Mouse (Mus musculus) lung, adult 18-20 months (tissue): ENCODE measurements around the gene Nme7.

ENCODE experiments used
- DNase-seq, 2 experiments: peaks; one replicate each; pipeline ENCODE4 v3.0.0; 2022; ENCODE audit warnings: mixed read lengths in 2 of 2

Gene Nme7

DNA sequence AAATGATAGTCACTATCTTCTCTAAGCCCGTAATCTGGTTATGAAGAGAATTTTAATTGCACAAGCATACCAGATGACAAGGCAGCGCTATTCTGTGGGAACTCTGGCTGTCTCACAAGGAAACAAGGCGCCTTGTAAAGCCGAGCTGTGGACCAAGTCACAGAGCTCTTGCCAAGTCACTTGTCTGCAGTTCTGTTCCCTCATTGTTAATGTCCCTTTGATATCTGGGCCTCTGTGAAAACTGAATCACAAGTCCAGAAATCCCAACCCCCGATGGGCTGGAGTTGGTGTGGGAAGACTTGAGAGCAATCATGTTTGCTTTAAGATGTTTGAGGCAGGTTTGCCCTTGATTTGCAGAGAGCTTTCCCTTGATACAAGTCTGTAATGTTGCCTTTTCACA lies 16.8 kb downstream of the Nme7 start:
- no peak for DNase-seq

DNA sequence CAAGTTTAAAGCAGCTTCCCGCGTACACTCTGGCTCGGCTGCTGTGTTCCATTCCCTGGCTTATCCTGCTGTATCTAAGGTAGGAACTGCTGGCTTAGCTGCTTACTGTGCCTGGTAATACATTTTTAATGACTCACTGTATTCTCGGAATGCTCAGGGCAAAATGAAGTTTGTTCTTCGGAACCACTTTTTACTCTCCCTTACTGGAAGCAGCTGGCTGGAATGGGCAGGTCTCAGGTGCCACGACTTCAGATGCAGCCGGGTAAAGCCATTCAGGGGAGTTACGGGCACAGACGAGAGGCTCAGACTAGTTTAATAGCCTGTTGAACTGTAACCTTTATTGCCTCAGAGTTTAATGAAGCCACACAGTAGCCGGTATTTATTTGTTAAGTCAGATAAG lies 17.5 kb downstream of the Nme7 start:
- DNase-seq, result peak; percentile 12 to 18

DNA sequence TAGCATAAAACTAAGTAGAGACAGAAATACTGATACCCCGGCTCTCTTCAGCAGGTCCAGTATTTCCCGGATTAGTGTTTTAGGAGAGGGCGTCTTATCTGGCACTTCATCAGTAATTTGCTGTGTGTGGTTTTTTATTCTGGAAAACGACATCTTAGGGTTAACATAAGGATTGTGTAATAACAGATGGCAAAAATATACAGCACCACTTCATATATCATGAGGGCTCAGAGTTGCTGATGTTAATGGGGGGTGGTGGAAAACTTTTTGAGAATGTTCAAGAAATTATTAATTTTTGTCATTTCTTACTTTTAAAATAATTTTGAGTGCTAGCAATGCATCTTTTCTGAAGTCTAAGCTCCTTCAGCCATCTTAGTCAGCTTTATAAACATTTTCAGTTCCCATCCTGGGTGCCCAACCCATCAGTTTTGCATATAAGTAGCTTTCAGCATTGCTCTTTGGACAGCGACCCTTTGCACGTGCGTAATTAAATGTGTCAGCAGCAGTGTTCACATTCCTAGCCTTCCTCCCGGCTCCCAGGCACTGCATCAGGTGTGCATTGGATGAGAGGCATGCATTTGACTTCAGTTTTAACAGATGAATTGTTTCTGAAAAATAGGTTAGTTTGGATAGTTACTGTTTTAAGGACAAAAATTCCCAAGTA lies 19.2 kb downstream of the Nme7 start:
- no peak for DNase-seq

DNA sequence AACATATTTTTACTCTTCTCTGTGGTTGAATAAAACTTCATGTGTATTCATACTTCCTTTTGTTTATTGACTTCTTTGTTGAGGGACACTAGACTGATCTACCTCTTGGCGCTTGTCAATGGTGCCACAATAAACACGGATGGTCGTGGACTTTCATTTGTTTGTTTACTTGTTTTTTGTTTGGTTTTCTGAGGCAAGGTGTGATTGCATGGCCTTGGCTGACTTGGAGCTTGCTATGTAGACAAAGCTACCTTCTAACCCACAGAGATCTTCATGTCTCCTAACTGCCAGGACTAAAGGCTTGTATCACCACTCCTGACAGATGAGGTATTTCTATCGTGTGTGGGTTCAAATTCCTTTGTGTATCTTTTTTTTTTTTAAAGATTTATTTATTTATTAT lies 20.3 kb downstream of the Nme7 start:
- DNase-seq, result no peak

DNA sequence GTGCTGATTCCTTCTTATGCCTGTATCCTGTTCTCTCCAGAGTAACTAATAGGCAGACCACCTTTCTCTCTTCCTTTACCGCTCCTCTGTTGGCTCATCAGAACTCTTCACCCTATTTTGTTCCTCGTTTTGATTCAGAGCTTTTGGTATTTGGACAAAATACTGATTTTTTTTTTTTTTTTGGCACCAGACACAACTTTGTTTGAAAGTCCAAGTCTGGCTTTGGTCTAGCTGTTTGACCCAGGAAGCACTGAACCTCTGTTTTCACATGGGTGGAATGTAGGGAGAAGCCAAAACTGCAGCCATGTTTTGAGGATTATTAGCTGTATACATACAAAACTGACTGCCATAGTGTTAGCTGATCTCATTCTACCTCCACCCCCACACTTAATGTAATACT lies 21.0 kb downstream of the Nme7 start:
- no peak for DNase-seq

DNA sequence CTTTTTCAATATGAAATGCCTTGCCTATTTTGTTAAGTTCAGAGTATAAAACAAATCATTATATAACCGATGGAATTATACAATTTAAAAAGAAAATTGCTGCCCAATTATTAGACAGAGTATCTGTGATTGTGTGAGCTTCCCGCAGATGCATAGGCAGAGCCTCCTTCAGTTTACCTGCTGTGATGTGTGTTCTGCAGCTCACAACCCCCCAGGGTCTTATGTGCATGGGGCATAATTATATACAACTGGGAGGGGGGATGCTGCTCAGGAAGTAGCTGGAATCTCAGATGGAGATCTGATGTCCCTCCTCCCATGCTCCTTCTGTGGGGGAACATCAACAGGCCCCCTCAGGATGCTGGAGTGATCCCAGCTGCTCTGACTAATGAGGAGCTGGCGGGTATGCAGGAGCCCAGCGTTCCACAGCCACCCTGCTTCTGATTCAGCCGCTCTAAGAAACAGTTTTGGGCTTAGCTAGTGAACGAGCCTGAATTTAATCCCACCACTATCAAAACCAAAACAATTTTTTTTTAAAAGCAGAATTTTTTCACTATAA lies 22.8 kb downstream of the Nme7 start:
- no peak for DNase-seq

DNA sequence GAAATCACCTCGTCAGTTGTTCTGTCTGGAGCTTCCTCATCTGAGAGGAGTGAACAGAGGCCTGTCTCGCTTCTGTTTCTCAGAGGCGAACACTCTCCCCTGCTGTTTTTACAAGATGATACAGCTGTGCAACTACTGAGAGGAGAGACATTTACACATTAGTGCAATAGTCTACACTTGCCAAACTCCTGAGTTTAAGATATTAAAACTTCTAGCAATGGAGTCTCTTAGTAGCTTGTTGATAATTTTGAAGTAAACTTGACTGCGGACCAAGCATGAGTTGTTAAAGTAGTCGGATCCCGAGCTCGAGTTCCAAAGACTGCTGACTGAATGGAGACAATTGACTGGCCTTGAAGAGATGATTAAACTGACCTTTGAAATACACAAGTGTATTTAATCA lies 23.8 kb downstream of the Nme7 start:
- no peak for DNase-seq

DNA sequence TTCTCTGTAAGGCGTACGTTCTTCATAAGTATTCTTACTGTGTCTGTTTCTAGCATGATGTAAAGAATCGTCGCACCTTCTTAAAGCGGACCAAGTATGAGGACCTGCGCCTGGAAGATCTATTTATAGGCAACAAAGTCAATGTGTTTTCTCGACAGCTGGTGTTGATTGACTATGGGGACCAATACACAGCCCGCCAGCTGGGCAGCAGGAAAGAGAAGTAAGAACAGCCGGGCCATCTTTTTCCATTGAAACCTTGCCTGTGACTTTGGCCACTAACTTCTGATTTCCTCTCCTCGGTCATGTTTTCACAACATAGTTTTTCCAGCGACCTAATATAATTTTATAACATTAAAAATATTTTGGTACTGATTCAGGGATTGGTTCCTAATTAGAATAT lies 28.6 kb downstream of the Nme7 start:
- DNase-seq, result no peak

DNA sequence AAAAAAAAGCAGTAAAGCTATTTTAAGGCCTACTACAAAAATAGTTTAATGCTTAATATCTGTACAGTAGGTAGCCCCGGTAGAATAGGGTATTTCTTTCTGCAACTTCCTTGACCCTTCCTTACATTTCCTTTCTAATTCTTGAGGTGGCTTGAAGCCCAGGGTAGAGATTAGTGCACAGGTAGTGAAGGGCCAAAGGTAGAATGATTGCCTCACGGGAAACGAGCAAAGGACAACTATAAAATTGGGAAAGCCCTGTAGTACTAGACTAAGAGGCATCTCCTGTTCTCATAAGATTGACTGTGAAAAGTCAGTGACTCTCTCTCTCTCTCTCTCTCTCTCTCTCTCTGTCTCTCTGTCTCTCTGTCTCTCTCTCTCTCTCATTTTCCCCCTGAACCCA lies 31.5 kb downstream of the Nme7 start:
- no peak for DNase-seq

DNA sequence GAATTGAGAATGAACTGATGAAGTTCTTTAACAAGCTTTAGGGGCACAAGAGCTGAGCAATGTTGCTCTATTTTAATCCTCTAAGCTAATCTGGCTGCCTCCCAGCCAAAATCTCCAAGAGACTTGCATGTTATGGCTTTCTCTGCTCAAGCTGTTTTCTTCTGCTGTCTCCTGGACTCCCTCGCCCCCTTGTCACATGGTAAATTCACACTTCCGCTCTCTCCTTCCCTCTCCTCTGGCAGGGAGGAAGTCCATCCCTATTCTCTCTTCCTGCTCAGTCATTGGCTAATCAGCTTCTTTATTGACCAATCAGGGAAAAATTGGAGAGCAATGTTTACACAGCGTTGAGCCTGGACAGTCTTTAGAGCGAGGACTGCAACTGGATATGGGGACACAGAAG lies 31.9 kb downstream of the Nme7 start:
- DNase-seq, result no peak

DNA sequence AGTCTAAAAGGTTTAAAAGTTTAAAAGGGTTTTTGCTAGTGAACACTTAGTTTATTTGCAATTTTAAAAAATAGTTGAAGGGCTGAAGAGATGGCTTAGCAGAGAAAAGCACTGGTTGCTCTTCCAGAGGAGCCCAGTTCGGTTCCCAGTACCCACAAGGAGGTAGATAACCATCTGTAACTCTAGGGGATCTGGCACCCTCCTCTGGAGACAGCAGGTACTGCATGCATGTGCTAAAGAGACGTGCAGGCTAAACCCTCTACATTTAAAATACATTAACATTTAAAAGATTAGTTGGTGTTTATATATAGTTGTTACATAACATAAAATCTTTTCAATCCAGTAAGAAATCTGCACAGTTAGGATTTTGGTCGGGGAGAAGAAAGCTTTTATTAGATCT lies 38.2 kb downstream of the Nme7 start:
- peak; percentile 12 to 27 for DNase-seq

DNA sequence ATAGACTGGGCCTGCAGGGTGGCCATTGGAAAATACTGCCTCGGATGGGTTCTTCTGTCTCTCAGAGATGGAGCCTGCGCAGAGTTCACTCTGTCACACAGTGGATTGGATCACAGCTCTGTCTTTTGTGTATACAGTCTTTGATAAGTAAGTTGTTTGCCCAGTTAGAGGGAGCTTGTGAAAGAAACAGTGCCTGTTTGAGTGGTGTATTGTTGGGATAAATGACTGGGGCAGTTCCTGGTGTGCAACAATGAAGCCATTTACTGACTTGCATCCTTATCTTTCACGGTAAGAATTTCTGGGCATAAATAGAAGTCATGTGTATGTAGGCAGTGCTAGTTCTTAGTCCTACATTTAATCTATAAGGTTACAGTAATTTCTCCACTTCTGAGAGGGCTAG lies 49.5 kb downstream of the Nme7 start:
- DNase-seq, result no peak

DNA sequence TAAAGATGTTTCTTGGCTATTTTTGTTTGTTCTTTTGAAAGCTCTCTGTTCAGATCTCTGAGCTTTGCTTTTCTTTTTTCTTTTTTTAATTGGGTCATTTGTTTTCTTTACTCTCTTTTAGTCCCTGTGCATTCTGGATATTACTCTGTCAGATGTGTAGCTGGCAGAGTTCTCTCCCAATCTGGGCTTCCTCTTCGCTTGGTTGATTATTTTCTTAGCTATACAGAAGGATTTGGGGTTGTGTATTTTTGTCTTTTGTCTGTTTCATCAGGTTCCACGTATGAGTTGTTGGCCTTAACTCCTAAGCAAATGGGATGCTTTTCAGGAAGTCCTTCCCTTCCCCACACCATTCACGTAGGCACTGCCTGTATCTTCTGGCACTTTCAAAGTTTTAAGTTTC lies 54.1 kb downstream of the Nme7 start:
- no peak for DNase-seq

DNA sequence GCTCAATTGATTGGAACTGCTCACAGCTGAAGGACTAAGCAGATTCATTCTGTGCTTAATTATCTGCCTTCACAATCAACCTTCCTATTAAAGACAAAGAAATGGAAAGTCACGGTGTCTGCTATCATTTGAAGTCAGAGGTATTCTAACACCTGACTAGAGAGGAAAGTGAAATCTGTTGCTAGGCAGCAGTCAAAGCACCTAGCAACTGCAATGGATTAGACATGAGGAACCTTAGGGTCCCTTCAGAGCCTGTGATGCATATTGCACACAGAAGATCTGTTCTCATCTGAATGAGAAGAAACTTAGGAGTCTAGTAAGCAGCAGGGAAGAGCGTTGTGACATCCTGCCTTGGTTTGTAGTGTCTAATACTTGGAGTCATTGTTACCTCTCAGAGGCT lies 58.1 kb downstream of the Nme7 start:
- DNase-seq, result no peak

DNA sequence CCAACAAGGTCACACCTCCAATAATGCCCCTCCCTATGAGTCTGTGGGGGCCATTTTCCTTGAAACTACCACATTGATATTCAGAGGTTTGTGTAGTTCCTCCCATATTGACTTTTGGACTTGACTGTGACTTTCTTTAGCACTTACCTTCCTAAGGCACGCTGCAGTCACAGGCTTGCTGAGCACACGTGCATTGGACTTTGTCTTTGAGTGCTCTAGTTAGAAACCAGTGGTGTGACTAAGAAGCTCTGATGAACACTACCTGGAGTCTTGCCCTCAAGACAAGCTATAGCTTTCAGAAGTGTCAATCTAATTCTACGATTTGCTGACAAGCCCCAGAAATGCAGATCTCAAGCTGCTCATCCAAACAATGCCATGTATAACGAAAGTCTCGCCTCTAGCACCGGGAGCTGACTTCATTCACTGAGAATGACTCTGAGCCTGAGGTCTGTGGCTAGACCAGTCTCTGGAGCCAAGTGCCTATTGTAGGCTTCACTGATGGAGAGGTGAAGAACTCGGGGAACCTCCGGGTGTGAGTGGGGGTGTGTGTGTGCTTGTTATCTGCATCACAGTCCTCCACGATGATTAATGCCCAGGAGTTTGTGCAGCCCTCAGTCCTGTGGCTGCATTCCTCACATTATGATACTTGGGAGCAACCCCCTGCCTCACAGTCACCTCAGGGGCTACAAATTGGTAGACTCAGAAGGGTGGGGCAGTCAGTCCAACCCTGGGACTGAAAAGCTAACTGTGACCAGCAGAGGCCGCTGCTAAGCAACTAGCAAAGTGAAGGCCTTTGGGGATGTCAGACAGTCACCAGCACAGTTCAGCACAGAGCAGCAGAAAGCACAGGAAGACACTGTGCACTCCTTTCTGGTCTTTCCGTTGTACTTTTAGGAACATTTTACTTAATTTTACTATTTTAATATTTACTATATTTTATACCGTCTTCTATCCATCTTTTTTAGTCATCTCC lies 62.5 kb downstream of the Nme7 start:
- DNase-seq, result peak; percentile 61 to 66

DNA sequence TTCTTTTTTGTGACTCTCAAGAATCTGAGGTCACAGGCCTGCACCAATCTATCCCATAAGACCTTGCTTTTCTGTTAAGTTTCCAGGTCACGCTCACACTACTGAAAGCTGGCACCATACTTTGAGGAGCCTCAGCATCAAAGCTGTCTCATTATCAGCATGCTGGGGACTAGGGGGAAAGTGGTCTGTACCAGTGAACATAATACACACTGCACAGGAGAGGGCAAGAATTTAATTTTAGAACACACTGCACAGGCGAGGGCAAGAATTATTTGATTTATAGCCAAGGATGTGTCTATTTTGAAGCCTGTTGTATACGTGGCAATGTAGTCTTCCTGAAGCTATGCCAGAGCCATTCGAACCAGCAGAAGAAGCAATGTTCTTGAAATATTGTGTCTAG lies 64.2 kb downstream of the Nme7 start:
- DNase-seq, result no peak

DNA sequence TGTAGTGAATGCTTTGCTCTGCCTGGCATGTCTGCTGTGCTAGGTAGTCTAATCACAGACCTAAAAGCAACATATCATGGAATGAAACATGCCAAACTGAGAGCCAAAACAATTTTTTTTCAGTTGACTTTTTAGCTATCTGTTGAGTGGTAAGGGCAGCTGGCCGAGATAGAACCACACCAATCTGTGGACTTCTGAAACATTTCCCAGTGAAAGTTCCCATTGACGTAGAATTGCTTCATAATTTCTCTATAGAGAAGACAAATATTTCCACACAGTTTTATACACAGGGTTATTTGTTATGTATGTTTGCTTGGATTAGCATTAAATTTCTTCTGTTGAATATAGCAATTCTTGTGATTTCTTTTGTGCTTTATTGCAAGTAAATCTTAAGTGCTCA lies 65.9 kb downstream of the Nme7 start:
- no peak for DNase-seq

DNA sequence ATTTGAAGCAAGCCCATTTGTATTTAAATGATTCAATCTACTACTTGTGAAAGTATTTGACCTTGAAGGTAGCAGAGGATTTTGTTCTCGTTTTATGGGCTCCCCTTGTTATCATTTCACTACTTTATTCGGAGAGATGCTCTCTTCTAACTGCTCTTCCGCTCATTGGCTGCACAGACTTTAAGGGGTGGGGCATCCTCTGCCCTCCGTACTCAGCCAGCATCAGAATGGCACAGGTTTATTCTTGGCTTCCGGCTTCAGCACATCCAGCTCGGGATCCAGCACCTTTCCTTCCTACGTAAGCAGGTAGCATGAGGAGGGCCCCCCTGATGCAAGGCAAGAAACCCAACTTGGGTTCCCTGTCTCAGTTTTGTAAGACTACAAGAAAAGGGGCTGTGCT lies 69.1 kb downstream of the Nme7 start:
- DNase-seq, result no peak

DNA sequence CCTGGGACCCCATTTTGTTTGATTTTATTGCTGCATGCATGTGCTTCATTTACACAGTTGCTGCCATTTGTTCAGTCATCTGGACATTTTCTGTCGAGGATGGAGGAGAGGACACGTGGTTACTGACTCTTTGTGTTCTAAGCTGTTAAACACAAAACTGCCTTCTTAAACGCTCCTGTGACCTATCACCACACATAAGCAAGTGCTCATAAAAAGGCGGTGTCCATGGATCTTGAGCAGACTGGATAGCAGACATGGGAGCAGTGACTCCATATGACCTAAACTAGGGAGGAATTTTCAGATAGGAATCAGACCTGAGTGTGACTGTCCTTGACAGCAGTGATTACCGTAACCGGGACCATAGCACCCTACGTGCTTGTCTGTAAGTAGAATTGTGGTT lies 70.1 kb downstream of the Nme7 start:
- no peak for DNase-seq

DNA sequence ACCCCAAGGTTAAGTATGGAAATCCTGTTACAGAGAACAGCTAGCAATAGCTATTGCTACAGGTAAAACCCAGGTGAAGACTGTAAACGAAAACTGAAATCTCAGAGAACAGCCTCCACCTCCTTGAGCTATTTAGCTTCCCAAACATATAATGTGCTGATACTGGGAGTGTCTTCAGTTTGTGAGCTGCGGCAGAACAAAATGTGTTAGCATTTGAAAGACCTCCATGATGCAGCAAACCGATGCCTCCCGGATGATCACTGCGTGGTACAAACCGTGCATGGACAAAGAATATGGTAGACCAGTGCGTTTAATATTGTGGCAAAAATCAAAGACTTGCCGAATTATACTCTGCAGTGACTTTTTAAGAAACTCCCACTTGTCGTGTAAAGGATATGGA lies 71.7 kb downstream of the Nme7 start:
- no peak for DNase-seq

DNA sequence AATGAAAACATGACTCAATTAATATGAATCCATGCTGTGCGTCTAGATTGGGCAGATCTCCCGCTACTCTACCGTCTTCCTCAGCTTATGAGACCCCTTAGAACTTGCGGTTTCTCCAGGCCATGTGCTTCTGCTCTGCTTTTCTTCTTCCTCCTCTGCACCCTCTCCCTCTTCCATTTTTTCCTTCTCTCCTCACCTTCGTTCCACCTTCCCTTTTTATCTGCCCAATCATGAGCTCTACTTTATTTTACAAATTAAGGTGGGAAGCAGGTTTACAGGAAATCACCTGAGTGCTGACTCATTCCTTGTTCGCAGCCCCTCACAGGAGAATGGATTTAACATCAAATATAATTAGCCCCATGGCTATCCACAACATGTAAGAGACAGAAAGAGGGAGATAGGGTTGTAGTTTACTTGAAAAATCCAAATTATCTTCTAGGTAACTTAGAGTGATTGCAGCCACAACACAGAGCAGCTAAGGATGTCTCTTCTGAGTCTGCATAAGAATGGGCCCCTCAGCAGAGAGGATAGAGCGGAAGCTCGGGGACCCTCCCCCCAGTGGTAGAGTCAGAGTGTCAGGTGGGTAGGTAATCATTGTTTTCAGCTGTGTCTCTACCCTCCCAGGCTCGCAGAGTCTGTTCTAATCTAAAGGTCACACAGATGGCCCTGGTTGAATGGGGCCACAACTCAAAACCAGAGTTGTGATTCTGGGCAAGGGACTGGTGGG lies 73.0 kb downstream of the Nme7 start:
- no peak for DNase-seq

DNA sequence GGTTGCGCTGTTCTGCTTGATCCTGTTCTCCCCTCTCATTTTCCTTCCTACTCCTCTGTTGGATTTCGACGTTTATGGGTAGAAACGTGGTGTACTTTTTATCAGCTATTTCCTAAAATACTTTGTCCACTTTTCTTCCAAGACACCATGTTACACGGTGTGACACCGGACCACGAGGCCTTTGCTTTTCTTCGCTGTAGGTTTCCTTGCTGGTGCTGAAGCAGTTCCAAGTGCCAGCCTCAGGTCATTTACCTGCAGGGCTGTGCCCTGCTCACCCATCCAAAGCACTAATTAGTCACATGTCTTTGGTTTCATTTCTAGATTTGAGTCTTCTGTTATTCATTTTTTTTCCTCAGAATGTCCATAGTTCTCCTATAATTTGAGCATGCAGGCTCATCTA lies 79.7 kb downstream of the Nme7 start:
- no peak for DNase-seq

DNA sequence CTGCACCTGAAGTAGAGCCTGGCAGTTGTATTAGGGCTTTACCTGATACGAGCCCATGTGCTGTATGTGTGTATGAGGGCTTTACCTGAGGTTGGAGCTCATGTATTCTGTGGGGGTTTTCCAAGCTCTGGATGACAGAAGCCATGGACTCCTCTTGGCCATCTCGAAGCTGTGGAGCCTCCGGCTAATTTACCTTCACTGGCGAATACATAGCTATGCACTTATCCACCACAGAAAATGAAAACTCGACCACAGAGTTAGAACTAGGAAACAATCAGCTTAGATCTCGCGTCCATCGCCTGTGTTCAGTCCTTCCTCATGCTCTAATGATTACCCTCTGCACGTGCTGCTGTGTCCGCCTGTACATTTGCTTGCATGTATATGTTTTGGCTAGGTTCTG lies 80.4 kb downstream of the Nme7 start:
- DNase-seq, result no peak

DNA sequence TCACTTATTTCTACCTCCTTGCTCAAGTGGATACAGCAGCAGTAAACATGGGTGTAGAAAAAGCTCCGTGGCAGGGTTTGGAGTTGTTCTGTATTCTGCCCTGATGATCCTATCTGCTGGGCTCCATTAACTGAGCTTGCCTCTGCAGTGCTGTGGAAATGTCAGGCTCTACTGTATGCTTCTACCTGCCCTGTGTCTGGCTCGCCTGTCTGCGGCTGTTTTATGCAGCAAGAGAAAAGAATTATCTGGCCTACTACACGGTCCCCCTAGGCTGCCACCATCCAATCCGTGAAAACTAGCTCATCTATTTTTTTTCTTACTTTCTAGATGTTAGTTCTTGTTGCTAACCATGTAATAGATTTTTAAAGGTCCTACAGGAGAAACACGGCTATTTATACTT lies 81.1 kb downstream of the Nme7 start:
- DNase-seq, result no peak
